Mouse (Mus musculus): Measurements from ENCODE around the gene B4galt5. TPM values are rescaled to one million over a fixed set of nuclear protein-coding genes. Genes with fewer than 3 reads are reported as not detected.

Gene B4galt5
- total and polyA plus RNA-seq, 3 experiments = 4.6 to 34.4 (median 6.5) TPM

DNA sequence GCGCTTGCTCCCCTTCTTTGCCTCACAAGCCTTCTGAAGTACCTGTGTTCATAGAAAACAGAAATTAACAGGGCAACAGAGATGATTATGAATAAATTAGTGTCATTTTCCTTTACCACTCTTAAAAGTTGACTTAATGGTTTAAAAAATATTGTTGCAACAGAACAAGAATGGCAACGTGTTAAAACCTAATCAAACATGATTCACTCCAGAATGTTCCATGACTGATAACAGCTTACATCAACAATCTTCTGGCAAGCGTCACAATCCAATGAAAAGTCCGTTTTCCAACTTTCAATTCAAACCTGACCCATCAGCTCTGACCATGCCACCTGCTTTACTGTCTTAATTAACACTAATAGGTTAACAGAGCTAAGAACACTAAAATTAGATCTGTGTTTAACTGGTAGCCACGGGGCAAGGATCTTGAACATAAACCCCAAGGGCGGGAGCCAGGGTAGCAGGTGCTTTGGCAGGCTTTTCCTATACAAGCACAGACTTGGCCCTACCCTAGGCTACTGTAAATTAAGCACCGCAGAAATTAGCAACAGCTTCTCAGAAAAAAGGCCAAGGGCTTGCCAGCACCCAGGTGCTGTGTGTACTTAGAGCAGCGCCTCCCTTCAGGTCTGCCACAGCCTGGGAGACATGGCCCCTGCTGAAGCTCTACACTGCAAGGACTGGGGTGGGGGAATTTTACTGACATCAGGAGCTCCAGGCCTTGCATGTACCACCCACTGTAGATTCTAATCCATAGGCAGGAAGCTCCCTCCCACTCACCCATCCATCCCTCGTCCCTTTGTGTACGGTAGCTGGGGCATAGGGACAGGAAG is 12.4 kb downstream of the B4galt5 start:
- H3K4me3 ChIP-seq (ENCODE audit: control insufficient read depth in 1 of 2, insufficient read depth in 1 of 2, low read depth in 2 of 2, low read length in 2 of 2) = no peak overlapping the region
- no peaks in the 10 kb centered on the region for H3K27me3 ChIP-seq (ENCODE audit: control insufficient read depth in 1 of 2, insufficient read depth in 2 of 2, low read length in 2 of 2)
- peak overlapping the region; percentile 55 for H3K9ac ChIP-seq (ENCODE audit: control insufficient read depth, low read depth, low read length, poor library complexity, severe bottlenecking)
- no peaks in the 10 kb centered on the region for H3K9me3 ChIP-seq (replicated peaks; ENCODE audit: insufficient read depth, low read length)
- H3K36me3 ChIP-seq (ENCODE audit: control insufficient read depth in 1 of 2, insufficient read depth in 2 of 2, low read length in 2 of 2) = peaks cover 0 to 52% of the 10 kb centered on the region in 2 experiments; a peak in 2 of 4 replicates
- peak overlapping the region; percentile 88 for H3K27ac ChIP-seq (ENCODE audit: control insufficient read depth, low read depth, low read length)
- H3K79me2 ChIP-seq (ENCODE audit: control insufficient read depth, insufficient read depth, low read length, poor library complexity) = no peaks in the 10 kb centered on the region; the same call in 1 of the 2 replicates
- peak; percentile 33 for DNase-seq (ENCODE audit: low read depth, low spot score)
- TF ChIP-seq NRF1 (IDR thresholded peaks at IDR 0.05; ENCODE audit: insufficient read depth, low read depth, low read length, poor library complexity, severe bottlenecking) = no peak
- TF ChIP-seq CTCF (IDR thresholded peaks at IDR 0.05 in 2 of 3, conservative IDR thresholded peaks at IDR 0.05 in 1 of 3; ENCODE audit: control insufficient read depth in 1 of 3, insufficient read depth in 1 of 3, low read depth in 2 of 3, low read length in 3 of 3, poor library complexity in 1 of 3, severe bottlenecking in 1 of 3) = no peak
- TF ChIP-seq CHD2 (IDR thresholded peaks at IDR 0.05; ENCODE audit: low read length) = no peak
- TF ChIP-seq ELF1 (IDR thresholded peaks at IDR 0.05; ENCODE audit: low read depth, low read length) = no peak
- TF ChIP-seq USF2 (IDR thresholded peaks at IDR 0.05; ENCODE audit: borderline replicate concordance in 1 of 2, insufficient read depth in 1 of 2, low read depth in 1 of 2, low read length in 2 of 2) = no peak
- TF ChIP-seq POLR2AphosphoS5 (IDR thresholded peaks at IDR 0.05; ENCODE audit: borderline replicate concordance, low read depth, low read length) = no peak
- no peak for TF ChIP-seq BHLHE40 (IDR thresholded peaks at IDR 0.05; ENCODE audit: borderline replicate concordance, low read depth, low read length)
- TF ChIP-seq TAL1 (IDR thresholded peaks at IDR 0.05; ENCODE audit: low read length) = peak; percentile 28; the same call in 1 of the 2 replicates
- no peak for TF ChIP-seq ZNF384 (IDR thresholded peaks at IDR 0.05; ENCODE audit: low read depth, low read length)
- no peak for TF ChIP-seq RCOR1 (IDR thresholded peaks at IDR 0.05; ENCODE audit: low read depth, low read length)
- peak; percentile 45 for TF ChIP-seq TCF12 (IDR thresholded peaks at IDR 0.05; ENCODE audit: low read depth, low read length)
- TF ChIP-seq EP300 (IDR thresholded peaks at IDR 0.05; ENCODE audit: low read depth in 1 of 2, low read length in 2 of 2) = peak; percentile 47 to 59; a peak in 3 of 4 replicates
- TF ChIP-seq TBP (IDR thresholded peaks at IDR 0.05; ENCODE audit: low read depth, low read length) = no peak
- TF ChIP-seq MXI1 (IDR thresholded peaks at IDR 0.05; ENCODE audit: low read depth, low read length) = peak; percentile 19
- TF ChIP-seq USF1 (IDR thresholded peaks at IDR 0.05; ENCODE audit: low read depth, low read length) = no peak
- no peak for TF ChIP-seq ETS1 (IDR thresholded peaks at IDR 0.05; ENCODE audit: low read depth, low read length)
- no peak for TF ChIP-seq POLR2A (IDR thresholded peaks at IDR 0.05; ENCODE audit: control insufficient read depth in 1 of 2, insufficient read depth in 1 of 2, low read depth in 1 of 2, low read length in 2 of 2, poor library complexity in 1 of 2)
- TF ChIP-seq GATA1 (IDR thresholded peaks at IDR 0.05; ENCODE audit: low read depth, low read length) = peak; percentile 70
- TF ChIP-seq MAZ (IDR thresholded peaks at IDR 0.05; ENCODE audit: low read depth, low read length) = no peak
- no peak for TF ChIP-seq UBTF (IDR thresholded peaks at IDR 0.05; ENCODE audit: borderline replicate concordance, insufficient read depth, low read depth, low read length)
- no peak for TF ChIP-seq CHD1 (IDR thresholded peaks at IDR 0.05; ENCODE audit: low read depth, low read length)
- H3K4me1 ChIP-seq (ENCODE audit: control insufficient read depth in 1 of 2, insufficient read depth in 2 of 2, low read length in 2 of 2) = peaks cover 40 to 53% of the 10 kb centered on the region in 2 experiments
